Mouse (Mus musculus): Measurements from ENCODE around the gene Rarres1. TPM values are rescaled to one million over a fixed set of nuclear protein-coding genes. Genes with fewer than 3 reads are reported as not detected.
A peak's percentile ranks its signal among the peaks of the same experiment; 100 is the strongest.

Gene Rarres1
- polyA plus RNA-seq, 1 experiment from 2014 or later = 2.5 TPM

DNA sequence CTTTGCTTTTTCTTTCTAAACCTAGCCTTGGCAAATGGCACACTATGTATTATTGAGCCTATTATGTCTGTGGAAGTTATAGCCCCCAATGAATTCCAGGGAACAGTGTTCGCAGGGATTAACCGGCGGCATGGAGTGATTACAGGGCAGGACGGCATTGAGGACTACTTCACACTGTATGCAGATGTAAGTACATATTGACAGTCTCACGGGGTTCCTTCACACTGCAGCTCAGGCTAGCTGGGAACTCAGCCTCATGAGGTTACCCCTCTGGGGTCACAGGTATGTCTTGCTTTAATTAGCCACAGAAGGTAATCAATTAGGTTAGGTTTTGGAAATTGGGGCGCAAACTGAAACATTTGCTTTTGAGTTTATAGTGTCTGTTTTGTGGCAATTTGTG is 41.9 kb downstream of the Rarres1 start:
- H3K27me3 ChIP-seq (ENCODE audit: control insufficient read depth, insufficient read depth, low read length) = no peaks in the 10 kb centered on the region
- no peak overlapping the region for H3K9ac ChIP-seq (ENCODE audit: low read length)
- no peak overlapping the region for H3K4me2 ChIP-seq (ENCODE audit: low read depth, low read length)
- peaks cover 28% of the 10 kb centered on the region for H3K36me3 ChIP-seq (ENCODE audit: control insufficient read depth, insufficient read depth)
- H3K4me3 ChIP-seq (ENCODE audit: low read length) = no peak overlapping the region
- no peak overlapping the region for H3K27ac ChIP-seq (ENCODE audit: low read length)
- no peaks in the 10 kb centered on the region for H3K9me3 ChIP-seq (replicated peaks; ENCODE audit: control insufficient read depth, low read length)
- no peaks in the 10 kb centered on the region for H3K4me1 ChIP-seq (ENCODE audit: control insufficient read depth, insufficient read depth, low read length)
- no peak for ATAC-seq (replicated peaks; ENCODE audit: extremely low read depth, insufficient read depth, low FRiP score)
- 85% methylated on average over 6 of the region's 6 CpGs for WGBS

DNA sequence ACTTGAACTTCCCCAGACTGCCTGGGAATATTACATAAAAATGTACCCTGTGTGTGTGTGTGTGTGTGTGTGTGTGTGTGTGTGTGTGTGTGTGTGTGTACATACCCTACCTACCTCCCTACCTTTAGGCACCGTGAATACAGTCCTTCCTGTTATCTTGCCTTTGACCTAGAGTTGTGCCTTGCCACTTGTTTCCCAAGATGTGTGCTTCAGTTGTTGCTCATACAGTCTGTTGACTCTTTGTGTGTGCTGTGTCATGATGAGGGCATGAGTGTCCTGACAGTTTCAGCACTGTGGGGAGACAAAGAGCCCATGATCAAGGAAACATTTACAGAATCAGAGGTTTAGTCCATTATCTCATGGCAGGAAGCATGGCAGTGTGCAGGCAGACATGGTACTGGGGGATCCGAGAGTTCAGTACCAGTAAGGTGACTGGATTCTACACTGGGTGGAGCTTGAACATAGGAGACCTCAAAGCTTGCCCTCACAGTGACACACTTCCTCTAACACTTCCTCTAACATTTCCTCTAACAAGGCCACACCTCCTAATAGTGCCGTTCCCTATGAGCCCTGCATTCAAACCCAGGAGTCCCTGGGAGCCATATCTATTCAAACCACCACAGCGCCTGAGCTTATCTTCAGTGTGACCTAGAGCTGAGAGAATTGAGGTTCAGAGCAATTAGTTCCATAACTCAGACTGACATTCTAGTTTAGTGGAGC is 43.8 kb downstream of the Rarres1 start:
- H3K4me1 ChIP-seq (ENCODE audit: control insufficient read depth, insufficient read depth, low read length) = no peaks in the 10 kb centered on the region
- H3K4me2 ChIP-seq (ENCODE audit: low read depth, low read length) = no peak overlapping the region
- H3K27ac ChIP-seq (ENCODE audit: low read length) = no peak overlapping the region
- 73% methylated on average over 4 of the region's 4 CpGs for WGBS
- no peaks in the 10 kb centered on the region for H3K9me3 ChIP-seq (replicated peaks; ENCODE audit: control insufficient read depth, low read length)
- ATAC-seq (replicated peaks; ENCODE audit: extremely low read depth, insufficient read depth, low FRiP score) = no peak
- H3K36me3 ChIP-seq (ENCODE audit: control insufficient read depth, insufficient read depth) = peaks cover 26% of the 10 kb centered on the region
- no peak overlapping the region for H3K4me3 ChIP-seq (ENCODE audit: low read length)
- no peak overlapping the region for H3K9ac ChIP-seq (ENCODE audit: low read length)
- H3K27me3 ChIP-seq (ENCODE audit: control insufficient read depth, insufficient read depth, low read length) = no peaks in the 10 kb centered on the region

DNA sequence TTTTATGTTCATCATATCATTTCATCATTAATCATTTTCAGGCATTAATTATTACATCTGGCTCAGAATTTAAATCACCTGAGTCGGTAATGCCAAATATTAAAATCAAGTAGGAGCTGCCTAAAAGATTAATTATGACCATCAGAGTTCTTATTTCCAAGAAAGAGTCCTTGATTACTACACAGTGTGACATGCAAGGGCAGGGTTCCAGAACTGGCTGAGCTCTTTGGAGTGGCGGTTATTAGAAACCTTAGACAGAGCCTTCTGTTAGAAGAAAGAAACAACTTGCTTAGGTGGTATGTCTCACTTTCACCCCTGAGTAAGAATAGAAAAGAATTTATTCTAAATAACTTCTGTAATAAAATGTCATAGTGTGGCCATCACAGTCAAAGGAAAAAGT is 48.0 kb downstream of the Rarres1 start:
- Histone ChIP-seq H3K9me3 (replicated peaks; ENCODE audit: control insufficient read depth, low read length) (no peaks in the 10 kb centered on the region), H3K27me3 (ENCODE audit: control insufficient read depth, insufficient read depth, low read length) (no peaks in the 10 kb centered on the region), H3K4me1 (ENCODE audit: control insufficient read depth, insufficient read depth, low read length) (peaks cover 9% of the 10 kb centered on the region), H3K4me3 (ENCODE audit: low read length) (no peak overlapping the region), H3K4me2 (ENCODE audit: low read depth, low read length) (no peak overlapping the region), H3K9ac (ENCODE audit: low read length) (no peak overlapping the region), H3K27ac (ENCODE audit: low read length) (no peak overlapping the region), H3K36me3 (ENCODE audit: control insufficient read depth, insufficient read depth) (peaks cover 15% of the 10 kb centered on the region; the same call in 1 of the 2 replicates)
- 89% methylated on average over 2 of the region's 2 CpGs for WGBS
- no peak for ATAC-seq (replicated peaks; ENCODE audit: extremely low read depth, insufficient read depth, low FRiP score)

DNA sequence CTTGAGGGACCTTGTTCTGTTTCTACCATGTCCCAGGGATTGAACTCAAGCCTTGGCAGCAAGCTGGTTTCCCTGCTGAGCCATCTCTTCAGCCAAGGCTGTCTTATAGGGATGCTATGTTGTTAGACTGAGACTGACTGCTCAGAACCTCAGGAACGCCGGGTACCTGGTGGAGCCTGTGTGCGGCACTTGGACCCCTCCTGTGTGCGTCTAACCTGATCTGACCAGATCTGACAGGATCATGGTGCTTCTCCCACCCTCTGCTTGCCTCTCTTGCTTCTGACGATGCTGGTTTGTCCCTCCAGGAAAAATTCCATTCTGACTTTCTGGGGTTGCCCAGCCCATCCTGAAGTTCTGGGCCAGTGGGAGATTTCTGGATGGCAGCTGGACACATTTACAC is 48.7 kb downstream of the Rarres1 start:
- WGBS = 92% methylated on average over 5 of the region's 5 CpGs

DNA sequence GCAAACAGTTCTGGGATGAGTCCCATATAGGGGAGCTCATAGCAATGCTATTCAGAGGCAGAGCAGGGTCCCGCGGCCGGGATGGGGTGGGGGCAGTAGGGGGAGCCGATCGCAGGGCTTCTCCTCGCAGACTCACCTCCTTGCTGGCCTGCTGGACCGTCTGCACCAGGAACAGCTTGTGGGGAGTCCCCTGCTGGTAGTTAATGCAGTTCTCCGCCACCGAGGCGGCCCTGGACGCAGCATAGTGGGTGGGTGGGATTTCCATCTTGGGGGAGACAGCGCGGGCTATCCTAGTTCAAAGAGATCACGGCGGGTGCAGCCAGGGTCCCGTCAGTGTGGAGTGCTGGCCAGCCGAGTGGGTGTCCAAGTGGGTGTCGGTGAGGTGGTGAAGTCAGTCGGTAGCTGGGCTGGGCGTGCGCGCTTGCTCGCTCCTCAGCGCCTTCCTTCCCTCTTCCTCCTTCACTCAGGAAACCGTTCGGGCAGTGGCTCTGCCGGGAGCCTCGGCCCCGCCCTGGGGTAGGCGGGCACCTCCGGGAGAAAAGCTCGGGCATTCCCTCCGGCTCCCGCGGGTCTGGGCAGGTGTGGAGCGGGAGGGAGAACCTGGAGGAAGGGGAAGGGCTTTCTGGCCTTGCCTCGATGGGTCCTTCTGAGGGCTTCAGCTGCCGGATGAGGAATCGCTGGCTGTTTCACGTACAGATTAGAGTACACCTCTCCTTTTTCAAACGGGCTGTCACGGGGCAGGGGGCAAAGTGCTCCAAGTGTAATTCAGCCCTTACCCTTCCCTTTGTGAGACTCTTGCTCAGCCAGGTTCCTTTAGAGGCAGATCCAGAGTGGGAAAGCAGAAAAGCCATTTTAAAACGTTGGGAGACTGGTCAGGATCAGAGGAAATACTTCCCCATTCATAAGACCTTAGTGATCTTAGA is 51.6 kb downstream of the Rarres1 start, which contains the start of gene Lxn:
Gene Lxn, minus strand, starts transcription at position 477 of the 923 bp plus-strand sequence.
- under 1% methylated on average over 43 of the region's 43 CpGs for WGBS
- peaks cover 13% of the 10 kb centered on the region for H3K4me1 ChIP-seq (ENCODE audit: control insufficient read depth, insufficient read depth, low read length)
- H3K36me3 ChIP-seq (ENCODE audit: control insufficient read depth, insufficient read depth) = peaks cover 31% of the 10 kb centered on the region
- peak within 1 kb of the TSS; percentile 86 for H3K4me3 ChIP-seq (ENCODE audit: low read length)
- H3K27ac ChIP-seq (ENCODE audit: low read length) = peak within 1 kb of the TSS; percentile 79
- ATAC-seq (replicated peaks; ENCODE audit: extremely low read depth, insufficient read depth, low FRiP score) = peak; percentile 92
- H3K9me3 ChIP-seq (replicated peaks; ENCODE audit: control insufficient read depth, low read length) = no peaks in the 10 kb centered on the region
- peak within 1 kb of the TSS; percentile 80 for H3K9ac ChIP-seq (ENCODE audit: low read length)
- no peaks in the 10 kb centered on the region for H3K27me3 ChIP-seq (ENCODE audit: control insufficient read depth, insufficient read depth, low read length)
- H3K4me2 ChIP-seq (ENCODE audit: low read depth, low read length) = peak within 1 kb of the TSS; percentile 92

More for the DNA sequence above, 48.7 kb downstream of the Rarres1 start:
- Histone ChIP-seq H3K4me1 (ENCODE audit: control insufficient read depth, insufficient read depth, low read length) (peaks cover 13% of the 10 kb centered on the region), H3K9ac (ENCODE audit: low read length) (no peak overlapping the region), H3K27ac (ENCODE audit: low read length) (no peak overlapping the region), H3K9me3 (replicated peaks; ENCODE audit: control insufficient read depth, low read length) (no peaks in the 10 kb centered on the region), H3K36me3 (ENCODE audit: control insufficient read depth, insufficient read depth) (peaks cover 15% of the 10 kb centered on the region; the same call in 1 of the 2 replicates), H3K27me3 (ENCODE audit: control insufficient read depth, insufficient read depth, low read length) (no peaks in the 10 kb centered on the region), H3K4me2 (ENCODE audit: low read depth, low read length) (no peak overlapping the region), H3K4me3 (ENCODE audit: low read length) (no peak overlapping the region)
- ATAC-seq (replicated peaks; ENCODE audit: extremely low read depth, insufficient read depth, low FRiP score) = no peak

DNA sequence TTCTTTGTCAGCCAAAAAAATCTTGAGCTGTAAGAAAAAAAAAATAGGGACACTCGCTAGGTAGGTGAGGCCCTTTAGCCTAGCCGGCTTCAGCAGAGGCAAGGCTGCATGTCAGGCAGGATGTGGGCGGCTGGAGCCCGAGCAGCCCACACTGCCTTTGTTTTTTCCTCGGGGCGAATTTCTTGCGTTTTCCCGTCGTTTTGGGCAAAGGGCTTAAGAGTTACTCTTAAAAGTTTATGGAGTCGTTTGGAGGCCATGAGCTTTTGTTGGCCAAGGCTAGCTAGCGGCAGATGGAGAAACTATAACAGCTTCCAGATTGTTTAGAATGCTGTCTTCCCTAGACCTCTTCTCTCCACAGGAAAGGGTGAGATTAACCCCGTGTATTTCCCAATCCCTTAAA is 52.3 kb downstream of the Rarres1 start:
- H3K9me3 ChIP-seq (replicated peaks; ENCODE audit: control insufficient read depth, low read length) = no peaks in the 10 kb centered on the region
- H3K27me3 ChIP-seq (ENCODE audit: control insufficient read depth, insufficient read depth, low read length) = no peaks in the 10 kb centered on the region
- H3K27ac ChIP-seq (ENCODE audit: low read length) = peak overlapping the region; percentile 79
- peaks cover 32% of the 10 kb centered on the region for H3K36me3 ChIP-seq (ENCODE audit: control insufficient read depth, insufficient read depth)
- under 1% methylated on average over 12 of the region's 12 CpGs for WGBS
- peak overlapping the region; percentile 80 for H3K9ac ChIP-seq (ENCODE audit: low read length)
- peaks cover 13% of the 10 kb centered on the region for H3K4me1 ChIP-seq (ENCODE audit: control insufficient read depth, insufficient read depth, low read length)
- ATAC-seq (replicated peaks; ENCODE audit: extremely low read depth, insufficient read depth, low FRiP score) = no peak
- peak overlapping the region; percentile 92 for H3K4me2 ChIP-seq (ENCODE audit: low read depth, low read length)
- peak overlapping the region; percentile 86 for H3K4me3 ChIP-seq (ENCODE audit: low read length)

DNA sequence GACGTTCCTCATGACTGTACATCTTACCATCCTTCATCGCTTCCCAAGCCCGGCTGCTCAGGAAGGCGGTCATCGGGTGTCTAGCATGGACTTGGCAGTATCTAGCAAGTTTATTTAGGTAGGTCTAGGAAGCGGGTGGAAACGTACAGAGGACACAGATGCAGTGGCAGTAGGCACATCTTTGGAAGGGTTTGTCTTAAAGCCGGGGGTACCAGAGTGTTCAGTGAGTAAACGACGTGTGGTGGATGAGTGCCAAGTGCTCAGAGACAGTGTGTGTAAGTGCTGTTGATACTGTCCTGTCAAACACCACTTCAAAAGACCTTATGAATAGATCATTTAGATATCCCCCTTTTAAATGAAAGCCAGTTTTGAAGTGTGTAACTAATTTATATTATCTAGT is 52.7 kb downstream of the Rarres1 start:
- Histone ChIP-seq H3K36me3 (ENCODE audit: control insufficient read depth, insufficient read depth) (peaks cover 32% of the 10 kb centered on the region), H3K9me3 (replicated peaks; ENCODE audit: control insufficient read depth, low read length) (no peaks in the 10 kb centered on the region), H3K27ac (ENCODE audit: low read length) (no peak overlapping the region; the same call in 1 of the 2 replicates), H3K4me1 (ENCODE audit: control insufficient read depth, insufficient read depth, low read length) (peaks cover 13% of the 10 kb centered on the region), H3K27me3 (ENCODE audit: control insufficient read depth, insufficient read depth, low read length) (no peaks in the 10 kb centered on the region), H3K9ac (ENCODE audit: low read length) (no peak overlapping the region), H3K4me2 (ENCODE audit: low read depth, low read length) (peak overlapping the region; percentile 92), H3K4me3 (ENCODE audit: low read length) (peak overlapping the region; percentile 86)
- WGBS = 20% methylated on average over 10 of the region's 10 CpGs
- no peak; the same call in 1 of the 2 replicates for ATAC-seq (replicated peaks; ENCODE audit: extremely low read depth, insufficient read depth, low FRiP score)

DNA sequence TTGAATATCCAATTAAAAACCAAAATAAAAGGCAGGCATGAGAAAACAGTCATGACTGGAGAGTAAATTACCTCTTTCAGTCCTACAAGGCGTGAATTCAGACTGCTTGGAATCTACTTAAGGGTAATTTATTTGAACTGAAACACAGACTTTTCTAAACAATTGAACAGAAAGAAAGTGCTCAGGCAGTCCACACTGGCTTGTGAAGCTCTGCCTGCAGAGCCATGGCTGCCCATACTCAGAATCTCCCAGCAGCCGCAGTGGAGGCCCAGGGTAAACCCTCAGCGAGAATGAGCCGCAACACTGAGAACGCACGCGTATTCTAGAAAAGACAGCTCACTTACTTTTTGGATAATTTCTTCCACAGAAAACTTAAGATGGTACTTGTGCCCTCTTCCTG is 53.3 kb downstream of the Rarres1 start:
- no peak overlapping the region; the same call in 1 of the 2 replicates for H3K4me3 ChIP-seq (ENCODE audit: low read length)
- H3K9ac ChIP-seq (ENCODE audit: low read length) = 0 out of 2 replicates have a peak overlapping the region, but pooled peaks have one; percentile 5
- peaks cover 13% of the 10 kb centered on the region for H3K4me1 ChIP-seq (ENCODE audit: control insufficient read depth, insufficient read depth, low read length)

DNA sequence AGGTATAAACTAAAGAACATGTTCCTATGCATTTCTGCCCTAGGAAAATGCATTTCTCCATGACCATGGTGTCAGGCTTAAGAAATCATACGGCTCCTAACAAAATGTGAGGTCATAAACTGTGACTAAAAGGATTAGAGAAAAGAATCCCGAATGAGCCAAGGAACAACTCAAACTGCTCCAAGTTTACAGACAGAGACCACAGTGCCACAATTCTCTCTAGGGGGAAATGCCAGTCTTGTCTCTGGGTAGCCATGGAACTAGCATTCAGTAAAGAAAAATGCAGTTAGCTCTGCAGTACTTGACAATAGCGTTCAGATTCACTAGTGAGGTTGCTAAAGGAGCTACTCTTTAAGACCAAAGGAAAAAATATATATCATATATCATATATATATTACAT is 55.4 kb downstream of the Rarres1 start:
- no peak overlapping the region for H3K27ac ChIP-seq (ENCODE audit: low read length)
- no peaks in the 10 kb centered on the region for H3K9me3 ChIP-seq (replicated peaks; ENCODE audit: control insufficient read depth, low read length)
- ATAC-seq (replicated peaks; ENCODE audit: extremely low read depth, insufficient read depth, low FRiP score) = no peak
- no peak overlapping the region for H3K4me2 ChIP-seq (ENCODE audit: low read depth, low read length)
- H3K4me1 ChIP-seq (ENCODE audit: control insufficient read depth, insufficient read depth, low read length) = peaks cover 13% of the 10 kb centered on the region
- H3K4me3 ChIP-seq (ENCODE audit: low read length) = no peak overlapping the region
- peaks cover 52% of the 10 kb centered on the region for H3K36me3 ChIP-seq (ENCODE audit: control insufficient read depth, insufficient read depth)
- WGBS = 85% methylated on average over 3 of the region's 3 CpGs
- no peaks in the 10 kb centered on the region for H3K27me3 ChIP-seq (ENCODE audit: control insufficient read depth, insufficient read depth, low read length)
- H3K9ac ChIP-seq (ENCODE audit: low read length) = no peak overlapping the region

More for the DNA sequence above, 53.3 kb downstream of the Rarres1 start:
- peak overlapping the region; percentile 92 for H3K4me2 ChIP-seq (ENCODE audit: low read depth, low read length)
- no peak overlapping the region for H3K27ac ChIP-seq (ENCODE audit: low read length)
- ATAC-seq (replicated peaks; ENCODE audit: extremely low read depth, insufficient read depth, low FRiP score) = no peak
- 82% methylated on average over 7 of the region's 7 CpGs for WGBS
- peaks cover 36% of the 10 kb centered on the region for H3K36me3 ChIP-seq (ENCODE audit: control insufficient read depth, insufficient read depth)
- no peaks in the 10 kb centered on the region for H3K9me3 ChIP-seq (replicated peaks; ENCODE audit: control insufficient read depth, low read length)
- no peaks in the 10 kb centered on the region for H3K27me3 ChIP-seq (ENCODE audit: control insufficient read depth, insufficient read depth, low read length)
